Mouse (Mus musculus): ENCODE results near the gene Igflr1.

The Igflr1 gene

GRCm38 (mm10) chr7:30588676-30589434, 23.6 kb downstream of the Igflr1 start, which contains the start of gene Kmt2b:
Kmt2b (minus strand) TSS chr7:30588726.
- DNase-seq (ENCODE audit: low read depth, low spot score) = peak; percentile 99

GRCm38 (mm10) chr7:30589435-30590301, 24.4 kb downstream of the Igflr1 start:
- peak; percentile 85 for DNase-seq (ENCODE audit: low read depth, low spot score)

DNA sequence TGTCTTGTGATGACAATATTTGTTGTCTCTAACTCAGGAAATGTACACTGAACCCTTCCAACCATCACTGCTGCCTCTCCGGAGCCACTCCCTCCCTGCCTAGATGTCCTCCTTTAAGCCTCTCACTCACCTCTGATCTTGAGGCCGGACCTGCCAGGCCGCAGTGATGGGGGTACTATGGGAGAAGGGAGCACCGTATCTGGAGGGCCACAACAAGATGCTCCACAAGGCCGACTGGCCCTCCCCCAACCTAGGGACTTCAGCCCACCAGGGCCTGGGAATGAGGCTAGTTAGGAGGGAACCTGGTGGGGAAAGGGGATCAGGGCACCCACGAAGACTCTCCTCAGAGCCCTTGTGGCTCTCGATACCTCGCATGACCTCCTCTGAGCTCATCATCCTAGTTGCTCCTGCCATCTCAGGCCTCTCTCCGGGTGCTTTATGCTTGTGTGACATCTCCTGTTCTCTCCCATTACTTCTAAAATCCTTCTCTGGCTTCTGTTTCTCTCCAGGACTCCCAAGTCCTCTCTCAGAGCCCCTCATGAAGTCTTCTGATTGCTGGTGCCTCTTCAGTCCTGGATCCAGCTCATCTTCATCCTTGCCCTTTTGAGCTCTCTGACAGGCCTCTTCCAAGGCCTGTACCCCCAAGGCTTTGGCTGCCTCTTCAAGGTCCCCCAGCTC, 25.8 kb downstream of the Igflr1 start:
- DNase-seq (ENCODE audit: low read depth, low spot score) = no peak

GRCm38 (mm10) chr7:30591605-30591951, 26.4 kb downstream of the Igflr1 start:
- no peak for DNase-seq (ENCODE audit: low read depth, low spot score)

GRCm38 (mm10) chr7:30592772-30593423, 27.7 kb downstream of the Igflr1 start:
- DNase-seq (ENCODE audit: low read depth, low spot score) = peak; percentile 58

DNA sequence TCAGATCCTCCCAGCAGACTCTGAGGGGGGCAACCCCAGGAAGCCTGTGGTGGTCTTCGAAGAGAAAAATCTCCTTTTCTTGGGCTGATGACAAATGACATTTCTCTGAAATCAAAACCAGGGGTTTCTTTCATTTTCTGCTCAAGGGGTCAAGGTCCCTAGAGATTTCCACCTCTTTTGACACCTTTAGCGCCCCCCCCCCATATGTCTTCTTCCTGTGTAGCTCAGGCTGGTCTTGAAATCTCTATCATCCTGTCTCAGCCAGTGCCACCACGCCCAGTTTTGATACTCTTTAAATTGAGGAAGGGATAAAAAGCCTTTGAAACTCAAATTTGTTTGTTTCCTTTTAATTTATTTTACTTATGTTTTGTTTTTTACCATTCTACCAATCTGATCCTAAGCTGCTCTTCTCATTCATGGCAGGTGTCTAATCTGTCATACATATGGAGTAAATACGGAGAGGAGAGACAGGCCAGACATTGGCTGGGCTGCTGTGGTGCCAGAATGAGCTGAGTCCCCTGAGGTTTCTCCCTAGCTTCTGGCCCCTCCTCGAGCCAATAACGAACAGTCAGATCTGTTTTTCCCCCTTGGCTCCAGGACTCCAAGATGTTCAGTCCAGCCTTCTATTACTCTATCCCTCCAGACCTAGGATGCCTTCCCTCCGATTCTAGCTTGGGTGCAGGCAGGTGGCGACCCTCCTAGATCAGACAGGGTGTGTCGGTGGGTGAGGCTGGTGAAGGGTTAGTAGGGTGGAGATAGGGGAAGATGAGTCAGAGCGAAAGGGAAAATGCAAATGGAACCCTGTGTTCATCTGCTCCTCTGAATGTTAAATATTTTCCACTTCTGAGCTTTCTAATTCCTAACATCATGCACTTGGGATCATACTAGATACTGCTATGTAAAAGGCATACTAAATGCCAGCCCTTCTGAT, 28.6 kb downstream of the Igflr1 start:
- no peak for DNase-seq (ENCODE audit: low read depth, low spot score)

DNA sequence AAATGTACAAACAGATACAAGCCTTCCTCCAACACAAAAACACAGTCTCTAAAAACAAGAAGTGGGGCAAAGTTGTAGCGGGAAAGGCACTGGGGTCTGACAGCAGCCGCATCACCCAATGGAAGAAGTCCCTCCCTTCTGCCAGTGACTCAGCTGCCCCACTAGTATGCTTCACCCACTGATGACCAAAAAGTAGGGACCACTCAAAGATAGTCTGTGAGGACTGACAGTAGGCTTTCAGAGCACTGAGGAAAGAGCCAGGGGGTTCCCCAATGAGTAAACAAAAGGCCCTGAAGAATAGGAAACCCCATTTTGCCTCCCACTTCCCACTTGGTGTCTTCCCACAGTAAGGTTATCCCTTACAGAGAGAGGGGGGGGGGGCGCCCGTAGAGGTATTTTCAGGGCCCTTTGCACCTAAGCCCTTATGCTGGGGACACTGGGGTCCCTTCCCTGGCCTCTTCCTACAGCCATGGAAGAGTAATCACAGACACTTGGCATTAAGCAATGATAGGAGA, 29.3 kb downstream of the Igflr1 start:
- DNase-seq (ENCODE audit: low read depth, low spot score) = no peak

GRCm38 (mm10) chr7:30596093-30596492, 30.9 kb downstream of the Igflr1 start:
- DNase-seq (ENCODE audit: low read depth, low spot score) = no peak

DNA sequence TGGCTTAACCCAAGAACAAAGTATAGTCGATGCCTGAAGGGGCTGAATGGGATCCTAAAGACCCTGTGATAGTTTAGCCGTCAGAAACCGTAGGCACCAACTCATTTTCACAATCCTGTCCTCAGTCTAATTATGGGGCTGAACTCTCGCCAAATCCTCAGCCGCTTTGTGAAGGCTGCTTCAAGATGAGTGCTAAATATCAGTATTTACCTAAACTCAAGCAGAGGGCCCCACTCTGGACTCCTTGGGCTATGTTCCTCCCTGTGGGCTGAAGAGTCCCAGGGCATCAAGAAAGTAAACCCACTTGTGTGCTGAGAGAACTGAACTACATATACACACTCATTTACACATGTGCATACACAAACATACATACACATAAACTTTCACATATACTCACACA, 31.6 kb downstream of the Igflr1 start:
- no peak for DNase-seq (ENCODE audit: low read depth, low spot score)

DNA sequence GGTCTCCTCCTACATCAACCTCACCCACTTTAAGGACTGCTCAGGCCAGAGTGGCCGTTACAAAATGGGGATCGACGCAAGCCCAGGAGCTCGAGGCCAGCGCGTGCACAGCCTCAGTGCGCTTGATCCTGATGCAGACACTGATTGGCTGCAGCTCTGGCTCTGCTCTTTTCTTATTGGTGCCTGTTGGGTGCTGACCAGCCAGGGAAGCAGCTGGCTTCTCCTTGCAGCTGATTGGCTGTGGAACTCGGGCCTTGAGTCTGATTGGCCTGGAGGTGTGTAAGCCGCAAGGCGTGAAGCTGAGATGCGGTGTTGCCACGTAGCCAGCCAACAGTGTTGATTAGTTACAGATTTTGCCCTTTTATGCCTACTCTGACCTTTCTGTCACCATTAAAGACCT, 33.6 kb downstream of the Igflr1 start, which contains the start of gene Zbtb32:
TSS of gene Zbtb32 (minus strand) at position 124 of the 400 bp plus-strand sequence.
- DNase-seq (ENCODE audit: low read depth, low spot score) = peak; percentile 86

DNA sequence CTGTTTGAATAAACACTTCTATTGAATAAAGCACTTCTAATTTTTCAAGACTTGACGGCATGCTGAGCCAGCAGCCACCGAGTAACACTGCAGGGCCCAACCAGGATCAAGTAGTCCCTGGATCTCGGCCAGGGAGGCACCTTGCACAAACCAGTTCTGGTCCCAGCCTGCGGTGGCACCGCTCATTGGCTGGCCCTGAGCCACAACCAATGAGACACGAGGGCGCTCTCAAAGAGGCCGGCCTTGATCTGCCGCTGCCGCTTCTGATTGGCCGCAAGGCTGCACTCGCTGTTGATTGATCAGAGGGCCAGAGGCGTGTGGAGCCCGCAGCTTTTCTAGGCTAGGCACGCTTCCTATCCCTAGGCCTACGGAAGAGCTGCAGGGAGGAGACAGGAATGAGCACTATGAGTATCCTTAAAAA, 34.7 kb downstream of the Igflr1 start:
- DNase-seq (ENCODE audit: low read depth, low spot score) = peak; percentile 97

DNA sequence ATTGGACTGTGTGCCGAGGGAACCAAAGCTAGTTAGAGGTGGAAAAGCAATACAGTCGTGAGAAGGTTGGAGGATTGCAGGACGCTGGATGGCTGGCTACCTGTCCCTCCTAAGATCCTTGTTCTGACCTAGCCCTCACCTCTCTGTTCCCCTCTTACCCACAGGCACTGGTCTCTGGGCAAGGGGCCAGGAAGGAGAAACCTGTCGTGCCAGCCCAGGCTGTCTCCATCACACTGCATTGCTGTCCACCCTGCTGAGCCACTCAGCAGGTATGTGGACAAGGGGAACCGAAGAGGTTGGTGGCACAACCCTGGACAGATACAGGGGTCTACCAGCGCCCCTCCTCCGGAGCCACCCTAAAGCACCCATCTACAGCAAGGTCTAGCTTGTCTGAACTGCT, 35.4 kb downstream of the Igflr1 start:
- no peak for DNase-seq (ENCODE audit: low read depth, low spot score)

GRCm38 (mm10) chr7:30602583-30602982, 37.4 kb downstream of the Igflr1 start:
- peak; percentile 93 for DNase-seq (ENCODE audit: low read depth, low spot score)

DNA sequence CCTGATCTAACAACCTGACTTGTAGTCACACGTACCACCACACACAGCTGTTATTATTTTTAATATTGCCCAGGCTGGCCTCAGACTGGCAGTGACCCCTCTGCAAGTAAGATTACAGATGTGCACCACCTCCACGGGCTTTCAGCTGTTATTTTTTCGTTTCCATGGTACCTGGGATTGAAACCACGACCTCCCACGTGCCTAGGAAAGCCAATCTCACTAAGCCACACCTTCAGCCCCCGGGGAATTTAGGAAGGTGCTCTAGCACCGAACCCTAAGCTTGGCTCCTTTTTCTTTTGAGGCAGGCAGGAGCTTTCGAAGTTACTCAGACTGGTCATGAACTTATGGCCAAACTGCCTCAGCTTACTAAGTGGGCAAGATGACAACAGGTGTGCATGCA, 39.2 kb downstream of the Igflr1 start:
- DNase-seq (ENCODE audit: low read depth, low spot score) = peak; percentile 48

GRCm38 (mm10) chr7:30604944-30605343, 39.7 kb downstream of the Igflr1 start:
- no peak for DNase-seq (ENCODE audit: low read depth, low spot score)

DNA sequence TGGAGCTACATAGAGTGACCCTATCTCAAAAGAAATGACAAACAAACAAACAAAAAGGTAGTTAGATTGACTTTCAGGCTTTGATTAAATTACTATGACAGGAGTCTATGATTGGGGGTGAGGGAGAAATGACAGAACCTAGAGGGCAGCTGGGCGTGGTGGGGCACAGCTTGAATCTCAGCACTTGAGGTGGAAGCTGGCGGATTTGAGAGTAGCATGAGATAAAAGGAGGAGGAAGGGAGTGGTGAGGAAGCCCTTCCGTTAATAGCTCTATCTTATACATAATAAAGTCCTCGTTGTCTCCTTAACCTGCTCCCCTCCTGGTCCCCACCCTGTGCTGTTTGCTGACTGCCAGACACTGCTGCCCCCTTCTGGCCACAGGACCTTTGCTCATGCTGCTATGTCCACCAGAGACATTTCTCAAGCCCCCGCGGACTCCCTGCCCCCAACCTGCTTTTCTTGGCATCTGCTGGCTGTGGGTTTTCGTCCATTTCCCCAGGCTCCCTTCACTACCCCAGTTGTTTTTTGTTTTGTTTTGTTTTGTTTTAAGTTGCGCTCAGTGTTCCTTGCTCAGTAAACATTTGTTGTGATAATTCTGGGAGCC, 42.6 kb downstream of the Igflr1 start:
- peak; percentile 98 for DNase-seq (ENCODE audit: low read depth, low spot score)

DNA sequence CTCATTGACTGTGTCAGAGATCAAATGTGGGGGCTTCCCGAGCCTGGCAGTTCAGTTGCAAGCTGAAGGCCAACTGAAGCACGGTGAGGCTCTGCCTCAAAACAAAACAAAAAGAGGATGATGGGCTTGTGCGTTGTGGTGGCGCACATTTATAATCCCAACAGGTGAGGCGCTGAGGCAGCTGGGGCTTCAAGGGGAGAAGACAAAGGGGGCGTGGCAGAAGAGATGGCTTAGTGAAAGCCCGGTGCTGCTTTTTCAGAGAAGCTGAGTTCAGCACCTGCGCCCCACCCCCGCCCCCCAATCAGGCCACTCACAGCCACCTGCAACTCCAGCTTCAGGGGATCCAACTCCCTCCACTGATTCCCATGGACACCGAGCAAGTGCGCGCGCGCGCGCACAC, 43.2 kb downstream of the Igflr1 start:
- peak; percentile 74 for DNase-seq (ENCODE audit: low read depth, low spot score)

GRCm38 (mm10) chr7:30610043-30610442, 44.8 kb downstream of the Igflr1 start:
- no peak for DNase-seq (ENCODE audit: low read depth, low spot score)

DNA sequence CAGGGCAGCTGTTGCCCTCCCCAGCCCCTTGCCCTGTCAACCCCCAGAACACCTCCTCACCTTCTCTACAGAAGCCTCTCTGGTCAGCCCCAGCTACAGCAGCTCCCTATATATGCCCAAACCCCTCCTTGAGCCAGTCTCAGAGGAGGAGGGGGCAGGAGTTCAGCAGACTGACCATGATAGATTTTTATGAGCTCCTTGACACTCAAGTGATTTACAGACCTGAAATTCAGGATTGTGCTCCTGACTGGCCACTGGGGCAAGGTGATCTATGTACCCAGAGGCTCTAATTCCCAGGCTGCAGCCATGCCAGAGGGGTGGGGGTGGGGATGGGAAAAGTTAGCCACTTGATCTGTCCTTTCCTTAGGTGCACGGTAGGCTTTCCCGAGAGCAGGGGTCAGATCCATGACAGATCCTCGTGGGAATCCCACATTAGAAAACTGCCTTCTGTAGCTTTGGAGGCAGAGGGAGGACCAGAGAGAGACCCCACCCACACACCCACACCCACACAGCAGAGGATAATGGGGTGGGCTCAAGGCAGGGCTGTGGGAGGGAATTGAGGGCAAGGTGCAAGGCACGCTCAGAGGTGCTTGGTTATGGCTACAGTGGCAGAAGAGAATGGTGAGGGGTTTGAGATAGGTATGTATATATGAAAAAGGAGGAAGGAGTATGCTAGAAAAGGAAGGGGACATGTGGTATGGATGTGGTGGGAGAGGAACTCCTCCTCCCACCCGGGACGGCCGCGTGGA, 47.6 kb downstream of the Igflr1 start, which contains the start of gene Upk1a:
TSS of gene Upk1a (minus strand) at position 194 of the 749 bp plus-strand sequence.
- no peak for DNase-seq (ENCODE audit: low read depth, low spot score)

Data from ES-CJ7 (cell line).